Mouse (Mus musculus) intestine, postnatal 0 days (tissue): ENCODE results near the gene Map4. TPM values are rescaled to one million over a fixed set of nuclear protein-coding genes. Genes with fewer than 3 reads are reported as not detected.

Experiments used
- ATAC-seq: fragments of 200-750 bp; cut with Nextera tagmentation; 2 replicates; pipeline ENCODE4 v1.8.0; 2017; ENCODE audit warnings: mild to moderate bottlenecking, moderate TSS enrichment, moderate library complexity
- H3K27ac ChIP-seq: fragments of 300-500 bp; sonication (generic); 2 replicates; pipeline ENCODE4 v1.5.1; 2014; ENCODE audit warnings: mild to moderate bottlenecking, low read depth, low read length, moderate library complexity
- H3K27me3 ChIP-seq: fragments of 300-500 bp; sonication (generic); replicated peaks from 2 replicates; pipeline ENCODE4 v1.6.1; 2014; ENCODE audit warnings: low read length, mixed read lengths; ENCODE audit not compliant: control insufficient read depth, insufficient read depth
- H3K36me3 ChIP-seq: fragments of 300-500 bp; sonication (generic); 2 replicates; pipeline ENCODE4 v1.6.1; 2014; ENCODE audit warnings: mild to moderate bottlenecking, moderate library complexity; ENCODE audit not compliant: control insufficient read depth, insufficient read depth
- H3K4me1 ChIP-seq: fragments of 300-500 bp; sonication (generic); replicated peaks from 2 replicates; pipeline ENCODE4 v1.6.1; 2014; ENCODE audit warnings: antibody characterized with exemption, low read length, mixed read lengths; ENCODE audit not compliant: control insufficient read depth, insufficient read depth
- H3K4me2 ChIP-seq: fragments of 300-500 bp; sonication (generic); replicated peaks from 2 replicates; pipeline ENCODE4 v1.6.1; 2014; ENCODE audit warnings: low read depth, mild to moderate bottlenecking, moderate library complexity
- H3K4me3 ChIP-seq: fragments of 300-500 bp; sonication (generic); 2 replicates; pipeline ENCODE4 v1.5.1; 2014; ENCODE audit warnings: low read depth, low read length
- H3K9ac ChIP-seq: fragments of 300-500 bp; sonication (generic); 2 replicates; pipeline ENCODE4 v1.6.1; 2014; ENCODE audit warnings: mild to moderate bottlenecking, low read depth, low read length
- H3K9me3 ChIP-seq: fragments of 300-500 bp; sonication (generic); 2 replicates; pipeline ENCODE4 v1.6.1; 2016; ENCODE audit warnings: mixed run types; ENCODE audit not compliant: control insufficient read depth
- CTCF ChIP-seq: sonication (generic); IDR thresholded peaks from 2 replicates; pipeline ENCODE4 v1.5.1; 2016; ENCODE audit warnings: low read depth, mild to moderate bottlenecking, control low read depth, antibody characterized with exemption, moderate library complexity
- WGBS: fragments of 180-500 bp; shearing (Covaris S2); extraction: QIAGEN DNeasy Blood & Tissue Kit; methylation state at CpG from one replicate; pipeline ENCODE4 v1.1.7; 2014; 5-methylcytosine and 5-hydroxymethylcytosine counted together
- polyA plus RNA-seq: library from polyadenylated mRNA; unstranded; fragments of >200 nt; fragmentation: Nextera tagmentation; extraction: Ambion mirVana; gene quantifications from 2 replicates; pipeline ENCODE4 v1.2.1, GENCODE M21; 2015

Map4 gene
- polyA plus RNA-seq, 1 experiment from 2014 or later, result 26.0 TPM

GRCm38 (mm10) chr9:110051869-110052661 lies 120.8 kb downstream of the Map4 start:
- 77% methylated on average over 23 of the region's 23 CpGs for WGBS
- no peaks in the 10 kb centered on the region for H3K4me1 ChIP-seq
- no peak for ATAC-seq
- no peak overlapping the region for H3K4me3 ChIP-seq
- H3K27ac ChIP-seq, result no peak overlapping the region
- H3K27me3 ChIP-seq, result no peaks in the 10 kb centered on the region
- H3K9me3 ChIP-seq, result no peaks in the 10 kb centered on the region
- no peak overlapping the region for H3K4me2 ChIP-seq
- no peak for TF ChIP-seq CTCF
- H3K9ac ChIP-seq, result no peak overlapping the region
- H3K36me3 ChIP-seq, result no peaks in the 10 kb centered on the region

- Histone ChIP-seq H3K27ac (no peak overlapping the region), H3K36me3 (no peaks in the 10 kb centered on the region), H3K9ac (no peak overlapping the region), H3K4me1 (no peaks in the 10 kb centered on the region), H3K4me2 (no peak overlapping the region), H3K27me3 (no peaks in the 10 kb centered on the region), H3K9me3 (no peaks in the 10 kb centered on the region), H3K4me3 (no peak overlapping the region)
- no peak for TF ChIP-seq CTCF
- no peak for ATAC-seq
- 80% methylated on average over 4 of the region's 4 CpGs for WGBS
These were observed 121.7 kb downstream of the Map4 start for GRCm38 (mm10) chr9:110052951-110053304.

DNA sequence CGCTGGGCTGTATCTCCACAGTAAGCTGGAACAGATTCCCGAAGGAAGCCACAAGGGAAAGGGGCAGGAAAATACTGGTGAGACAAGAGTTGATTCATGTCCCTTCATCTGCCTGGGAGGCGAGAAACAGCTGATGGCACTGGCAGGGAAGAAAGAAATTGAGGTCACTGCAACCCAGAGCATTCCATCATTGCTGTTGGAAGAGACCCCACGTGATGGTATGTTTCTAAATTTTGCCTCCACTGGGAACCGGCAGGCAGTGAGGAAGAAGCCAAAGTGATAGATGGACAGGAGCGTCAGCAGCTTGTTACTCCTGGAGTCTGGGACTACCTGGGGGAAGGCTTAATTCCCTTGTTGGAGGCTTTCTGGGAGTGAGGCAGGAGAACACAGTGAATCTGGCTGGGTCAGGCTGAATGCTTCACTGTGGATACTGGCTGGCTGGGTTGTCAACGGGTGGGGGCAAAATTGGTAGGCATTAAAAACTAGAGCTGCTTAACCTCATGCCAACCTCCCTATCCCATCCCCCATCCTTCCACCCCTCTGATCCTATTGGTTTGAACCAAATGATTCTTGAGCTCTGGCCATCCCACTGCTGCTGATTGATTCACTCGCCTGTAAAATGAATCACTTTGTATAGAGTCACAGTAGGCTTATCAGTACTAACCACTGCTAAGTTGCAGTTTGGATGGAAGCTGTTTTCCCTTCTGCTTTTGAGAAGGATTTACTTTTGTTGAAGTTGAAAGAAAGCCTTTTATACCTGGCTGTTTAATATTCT lies 122.2 kb downstream of the Map4 start:
- no peaks in the 10 kb centered on the region for H3K4me1 ChIP-seq
- ATAC-seq, result no peak
- H3K4me2 ChIP-seq, result no peak overlapping the region
- H3K9me3 ChIP-seq, result no peaks in the 10 kb centered on the region
- H3K27me3 ChIP-seq, result no peaks in the 10 kb centered on the region
- H3K4me3 ChIP-seq, result no peak overlapping the region
- H3K9ac ChIP-seq, result no peak overlapping the region
- no peaks in the 10 kb centered on the region for H3K36me3 ChIP-seq
- WGBS, result 59% methylated on average over 8 of the region's 8 CpGs
- no peak overlapping the region for H3K27ac ChIP-seq
- no peak for TF ChIP-seq CTCF

DNA sequence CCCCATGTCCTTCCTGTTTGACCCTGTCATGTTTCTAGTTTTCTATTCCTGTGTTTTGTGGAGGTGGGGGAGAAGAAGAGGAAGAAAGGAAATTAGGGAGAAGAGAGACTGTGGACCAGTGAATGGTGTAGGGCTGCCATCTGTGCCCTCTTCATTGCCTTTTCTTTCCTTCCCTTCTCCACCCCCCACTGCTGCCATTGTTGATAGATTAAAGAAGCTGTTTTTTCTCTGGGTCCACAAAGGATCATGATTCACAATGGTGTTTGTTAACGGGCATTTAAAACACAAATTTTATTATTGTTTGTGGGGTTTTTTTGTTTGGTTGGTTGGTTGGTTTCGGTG lies 122.8 kb downstream of the Map4 start:
- H3K9me3 ChIP-seq, result no peaks in the 10 kb centered on the region
- H3K27ac ChIP-seq, result no peak overlapping the region
- 86% methylated on average over 2 of the region's 2 CpGs for WGBS
- no peak for ATAC-seq
- no peaks in the 10 kb centered on the region for H3K36me3 ChIP-seq
- H3K9ac ChIP-seq, result no peak overlapping the region
- no peak overlapping the region for H3K4me2 ChIP-seq
- no peak for TF ChIP-seq CTCF
- no peak overlapping the region for H3K4me3 ChIP-seq
- H3K27me3 ChIP-seq, result no peaks in the 10 kb centered on the region
- H3K4me1 ChIP-seq, result no peaks in the 10 kb centered on the region

- Histone ChIP-seq H3K4me3 (no peak overlapping the region), H3K4me2 (no peak overlapping the region), H3K9me3 (no peaks in the 10 kb centered on the region), H3K27ac (no peak overlapping the region), H3K9ac (no peak overlapping the region), H3K36me3 (no peaks in the 10 kb centered on the region), H3K4me1 (no peaks in the 10 kb centered on the region), H3K27me3 (no peaks in the 10 kb centered on the region)
- ATAC-seq, result no peak
- no peak for TF ChIP-seq CTCF
- WGBS, result 64% methylated on average over 3 of the region's 3 CpGs
These were observed 123.5 kb downstream of the Map4 start for GRCm38 (mm10) chr9:110054781-110055180.

GRCm38 (mm10) chr9:110057200-110057599 lies 125.9 kb downstream of the Map4 start:
- Histone ChIP-seq H3K4me1 (no peaks in the 10 kb centered on the region), H3K36me3 (no peaks in the 10 kb centered on the region), H3K27ac (no peak overlapping the region), H3K9ac (no peak overlapping the region), H3K4me3 (no peak overlapping the region), H3K27me3 (no peaks in the 10 kb centered on the region), H3K4me2 (no peak overlapping the region), H3K9me3 (no peaks in the 10 kb centered on the region)
- WGBS, result 84% methylated on average over 1 of the region's 1 CpGs
- no peak for ATAC-seq
- TF ChIP-seq CTCF, result no peak
